Mouse (Mus musculus) neural tube, embryonic 14.5 days (tissue): ENCODE data around the gene Zfp141. TPM values are rescaled to one million over a fixed set of nuclear protein-coding genes. Genes with fewer than 3 reads are reported as not detected.

Experiments
- ATAC-seq: fragments of 200-750 bp; cut with Nextera tagmentation; 2 replicates; pipeline ENCODE4 v1.8.0; 2017; ENCODE audit warnings: low read depth, mild to moderate bottlenecking, moderate TSS enrichment, moderate library complexity
- H3K27ac ChIP-seq: fragments of 300-500 bp; sonication (generic); 2 replicates; pipeline ENCODE4 v1.5.1; 2014; ENCODE audit warnings: low read depth, mild to moderate bottlenecking, control low read depth, low read length, moderate library complexity, mixed read lengths
- H3K27me3 ChIP-seq: fragments of 300-500 bp; sonication (generic); 2 replicates; pipeline ENCODE4 v1.6.1; 2014; ENCODE audit warnings: low read length; ENCODE audit not compliant: control insufficient read depth, insufficient read depth
- H3K36me3 ChIP-seq: fragments of 300-500 bp; sonication (generic); 2 replicates; pipeline ENCODE4 v1.6.1; 2014; ENCODE audit warnings: low read length, mixed read lengths; ENCODE audit not compliant: control insufficient read depth, insufficient read depth
- H3K4me1 ChIP-seq: fragments of 300-500 bp; sonication (generic); 2 replicates; pipeline ENCODE4 v1.6.1; 2014; ENCODE audit warnings: low read length; ENCODE audit not compliant: control insufficient read depth, insufficient read depth
- H3K4me2 ChIP-seq: fragments of 300-500 bp; sonication (generic); 2 replicates; pipeline ENCODE4 v1.6.1; 2014; ENCODE audit warnings: mild to moderate bottlenecking, low read depth, low read length, control low read depth
- H3K4me3 ChIP-seq: fragments of 300-500 bp; sonication (generic); 2 replicates; pipeline ENCODE4 v1.5.1; 2014; ENCODE audit warnings: low read depth, low read length, control low read depth, mixed read lengths
- H3K9ac ChIP-seq: fragments of 300-500 bp; sonication (generic); replicated peaks from 2 replicates; pipeline ENCODE4 v1.6.1; 2014; ENCODE audit warnings: low read depth, mild to moderate bottlenecking, control low read depth, low read length, mixed read lengths
- H3K9me3 ChIP-seq: fragments of 300-500 bp; sonication (generic); 2 replicates; pipeline ENCODE4 v1.6.1; 2016; ENCODE audit warnings: low read length; ENCODE audit not compliant: control insufficient read depth
- WGBS: fragments of 180-500 bp; shearing (Covaris S2); extraction: QIAGEN DNeasy Blood & Tissue Kit; methylation state at CpG from one replicate; pipeline ENCODE4 v1.1.7; 2014; 5-methylcytosine and 5-hydroxymethylcytosine counted together
- polyA plus RNA-seq: library from polyadenylated mRNA; unstranded; fragments of >200 nt; fragmentation: Nextera tagmentation; extraction: Ambion mirVana; gene quantifications from 2 replicates; pipeline ENCODE4 v1.2.1, GENCODE M21; 2014

Zfp141 gene
- polyA plus RNA-seq, 1 experiment from 2014 or later: 15.8 TPM

DNA sequence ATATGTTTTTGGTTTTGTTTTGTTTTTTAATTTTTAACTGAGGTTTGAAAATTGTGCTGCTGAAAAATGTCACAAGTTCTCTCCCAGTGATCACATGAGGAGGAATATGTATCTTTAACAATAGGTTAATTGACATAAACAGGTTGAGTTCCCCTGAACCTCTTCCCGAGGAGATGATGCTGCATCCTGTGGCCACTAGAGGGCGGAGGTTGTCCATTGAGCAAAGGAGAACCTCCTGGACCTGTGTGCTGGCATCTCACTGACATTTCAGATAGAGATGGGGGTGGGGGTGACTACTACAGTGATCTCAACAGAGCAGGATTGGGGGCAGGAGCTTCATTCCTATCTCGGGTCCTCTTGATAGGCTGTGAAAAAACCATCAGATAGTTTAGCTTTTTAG, 54.9 kb downstream of the Zfp141 start:
- Histone ChIP-seq H3K9ac (no peak overlapping the region), H3K36me3 (no peaks in the 10 kb centered on the region), H3K9me3 (peaks cover 4% of the 10 kb centered on the region; the same call in 1 of the 2 replicates), H3K27ac (no peak overlapping the region), H3K4me1 (no peaks in the 10 kb centered on the region), H3K4me2 (no peak overlapping the region), H3K4me3 (no peak overlapping the region), H3K27me3 (no peaks in the 10 kb centered on the region)
- no peak for ATAC-seq
- 41% methylated on average over 3 of the region's 3 CpGs for WGBS

DNA sequence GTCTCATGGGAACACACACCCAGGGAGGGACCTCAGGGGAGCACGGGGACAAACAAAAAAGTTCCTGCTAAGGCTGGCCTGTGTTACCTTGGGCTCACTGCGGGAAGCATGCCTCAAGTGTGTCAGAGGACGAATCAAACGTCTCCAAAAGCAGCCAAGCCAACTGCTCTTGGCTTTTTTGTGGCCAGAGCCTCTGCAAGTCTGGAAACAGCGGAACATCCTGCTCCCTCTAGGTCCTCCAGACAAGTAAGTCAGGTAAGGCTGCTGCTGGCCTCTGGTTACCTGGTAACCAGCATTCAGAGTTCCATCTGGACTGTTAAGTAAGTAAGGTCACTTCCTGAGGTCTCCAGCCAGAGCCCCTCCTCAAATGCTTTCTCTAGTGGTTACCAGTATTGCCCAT, 57.7 kb downstream of the Zfp141 start, which contains the start of gene 4933421I07Rik:
4933421I07Rik (minus strand) TSS at position 271 of the 400 bp plus-strand sequence.
- H3K27ac ChIP-seq: no peak within 1 kb of the TSS
- H3K9ac ChIP-seq: no peak within 1 kb of the TSS
- peaks cover 7% of the 10 kb centered on the region; the same call in 1 of the 2 replicates for H3K9me3 ChIP-seq
- H3K36me3 ChIP-seq: no peaks in the 10 kb centered on the region
- no peaks in the 10 kb centered on the region for H3K4me1 ChIP-seq
- no peak within 1 kb of the TSS for H3K4me3 ChIP-seq
- ATAC-seq: no peak
- 72% methylated on average over 5 of the region's 5 CpGs for WGBS
- H3K4me2 ChIP-seq: no peak within 1 kb of the TSS
- H3K27me3 ChIP-seq: no peaks in the 10 kb centered on the region

DNA sequence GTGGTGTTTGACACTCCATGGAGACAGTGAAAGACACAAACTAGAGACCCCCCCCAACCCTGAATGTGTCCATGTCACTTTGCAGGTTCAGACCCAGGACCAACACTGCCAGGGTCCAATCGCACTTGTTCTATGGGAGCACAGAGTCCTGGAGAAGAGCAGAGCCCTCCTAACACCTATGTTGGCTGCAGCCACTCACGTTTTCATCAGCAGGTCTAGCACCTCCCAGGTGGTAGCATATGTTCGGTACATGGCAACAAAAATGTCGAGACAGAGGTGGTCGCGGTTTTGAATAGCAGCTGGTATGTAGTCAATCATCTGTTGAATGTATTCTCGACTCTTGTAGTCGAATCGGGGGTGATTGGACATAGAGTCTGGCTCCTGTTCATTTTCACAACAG, 58.2 kb downstream of the Zfp141 start:
- Histone ChIP-seq H3K27me3 (no peaks in the 10 kb centered on the region), H3K27ac (no peak overlapping the region), H3K4me3 (no peak overlapping the region), H3K9me3 (peaks cover 7% of the 10 kb centered on the region; the same call in 1 of the 2 replicates), H3K4me2 (no peak overlapping the region), H3K9ac (no peak overlapping the region), H3K4me1 (no peaks in the 10 kb centered on the region), H3K36me3 (no peaks in the 10 kb centered on the region)
- WGBS: 89% methylated on average over 9 of the region's 9 CpGs
- no peak for ATAC-seq

Other genes with a start within 250 kb of the Zfp141 start
- not detected in 2 replicates for gene Vmn2r61, start 245.7 kb downstream of the Zfp141 start, polyA plus RNA-seq
- not detected in 2 replicates for gene 4933421I07Rik, start 57.6 kb downstream of the Zfp141 start, polyA plus RNA-seq
- not detected in 2 replicates for gene Gm21028, start 72.8 kb upstream of the Zfp141 start, polyA plus RNA-seq
- 1.8 and 3.1 TPM in 2 replicates for gene Zfp977, start 86.8 kb upstream of the Zfp141 start, polyA plus RNA-seq
- gene Zfp976, start 136.8 kb upstream of the Zfp141 start, polyA plus RNA-seq: 1.7 and 3.0 TPM in 2 replicates
- 7.2 and 7.9 TPM in 2 replicates for gene Zfp975, start 187.0 kb upstream of the Zfp141 start, polyA plus RNA-seq
- gene Gm17067, start 221.3 kb upstream of the Zfp141 start, polyA plus RNA-seq: not detected in 2 replicates